Mouse (Mus musculus) lung, embryonic 14.5 days (tissue): ENCODE measurements around the gene Cnn1. TPM values are rescaled to one million over a fixed set of nuclear protein-coding genes. Genes with fewer than 3 reads are reported as not detected.

Experiments
- ATAC-seq: fragments of 200-750 bp; cut with Nextera tagmentation; 2 replicates; pipeline ENCODE4 v1.8.0; 2017; ENCODE audit warnings: mild to moderate bottlenecking, moderate TSS enrichment, moderate library complexity; ENCODE audit not compliant: insufficient read depth
- DNase-seq: peaks from one replicate; pipeline ENCODE4 v3.0.0-alpha.2; 2015
- H3K27ac ChIP-seq: fragments of 300-500 bp; sonication (generic); 2 replicates; pipeline ENCODE4 v1.5.1; 2014; ENCODE audit warnings: low read depth, mild to moderate bottlenecking, moderate library complexity
- H3K27me3 ChIP-seq: fragments of 300-500 bp; sonication (generic); 2 replicates; pipeline ENCODE4 v1.6.1; 2014; ENCODE audit warnings: low read length, control low read depth; ENCODE audit not compliant: insufficient read depth
- H3K36me3 ChIP-seq: fragments of 300-500 bp; sonication (generic); 2 replicates; pipeline ENCODE4 v1.6.1; 2014; ENCODE audit warnings: control low read depth; ENCODE audit not compliant: insufficient read depth
- H3K4me1 ChIP-seq: fragments of 300-500 bp; sonication (generic); 2 replicates; pipeline ENCODE4 v1.6.1; 2014; ENCODE audit warnings: antibody characterized with exemption, control low read depth; ENCODE audit not compliant: insufficient read depth
- H3K4me2 ChIP-seq: fragments of 300-500 bp; sonication (generic); 2 replicates; pipeline ENCODE4 v1.6.1; 2014; ENCODE audit warnings: mild to moderate bottlenecking
- H3K4me3 ChIP-seq: fragments of 300-500 bp; sonication (generic); 2 replicates; pipeline ENCODE4 v1.5.1; 2014; ENCODE audit warnings: low read depth, low read length
- H3K9ac ChIP-seq: fragments of 300-500 bp; sonication (generic); 2 replicates; pipeline ENCODE4 v1.6.1; 2014
- H3K9me3 ChIP-seq: fragments of 300-500 bp; sonication (generic); 2 replicates; pipeline ENCODE4 v1.6.1; 2016; ENCODE audit warnings: low read depth, low read length, control low read depth
- CTCF ChIP-seq: IDR thresholded peaks from 2 replicates; pipeline ENCODE4 v1.5.1; 2016; ENCODE audit warnings: antibody characterized with exemption, low read depth
- WGBS: fragments of 180-500 bp; shearing (Covaris S2); extraction: QIAGEN DNeasy Blood & Tissue Kit; methylation state at CpG from one replicate; pipeline ENCODE4 v1.1.7; 2014; 5-methylcytosine and 5-hydroxymethylcytosine counted together
- polyA plus RNA-seq: library from polyadenylated mRNA; unstranded; fragments of >200 nt; fragmentation: Nextera tagmentation; extraction: Ambion mirVana; gene quantifications from 2 replicates; pipeline ENCODE4 v1.2.1, GENCODE M21; 2014

Gene Cnn1
- polyA plus RNA-seq, 1 experiment from 2014 or later: 71.2 TPM

DNA sequence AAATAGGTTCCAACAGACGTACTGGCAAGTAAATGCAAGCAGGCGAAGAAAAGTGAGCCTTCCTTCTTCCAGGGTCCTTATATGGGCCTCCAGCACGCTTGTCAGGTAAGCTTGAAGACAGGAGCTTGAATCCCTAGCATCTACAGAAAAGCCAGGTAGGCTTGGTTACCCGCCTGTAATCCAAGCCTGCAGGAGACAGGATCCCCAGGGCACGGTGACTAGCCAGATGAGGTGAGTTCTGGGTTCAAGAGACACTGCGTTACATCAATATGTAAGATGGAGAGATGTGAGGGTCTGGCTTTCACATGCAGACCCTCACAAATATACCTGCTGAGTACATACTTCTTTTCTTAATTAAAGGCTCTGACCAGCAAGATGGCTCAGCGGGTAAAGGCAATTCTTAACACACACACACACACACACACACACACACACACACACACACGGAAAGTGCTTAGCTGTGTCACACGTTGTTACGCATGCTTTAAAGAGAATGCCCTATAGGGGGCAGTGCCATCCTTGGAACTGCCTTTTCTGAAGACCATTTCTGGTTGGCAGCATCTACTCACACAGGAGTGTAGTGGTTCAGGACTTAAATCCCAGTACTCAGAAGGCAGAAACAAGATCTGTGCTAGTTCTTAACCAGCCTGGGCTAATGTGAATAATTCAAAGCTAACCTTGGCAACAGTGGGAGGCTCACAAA is 18.9 kb downstream of the Cnn1 start:
- ATAC-seq (no peak), DNase-seq (peak; percentile 85)
- Histone ChIP-seq H3K4me1 (peaks cover 7% of the 10 kb centered on the region), H3K27ac (no peak overlapping the region), H3K36me3 (peaks cover 12% of the 10 kb centered on the region), H3K9me3 (no peaks in the 10 kb centered on the region), H3K9ac (peak overlapping the region; percentile 75), H3K4me2 (peak overlapping the region; percentile 66), H3K27me3 (no peaks in the 10 kb centered on the region), H3K4me3 (peak overlapping the region; percentile 86)
- peak; percentile 74 for TF ChIP-seq CTCF
- 46% methylated on average over 10 of the region's 10 CpGs for WGBS

DNA sequence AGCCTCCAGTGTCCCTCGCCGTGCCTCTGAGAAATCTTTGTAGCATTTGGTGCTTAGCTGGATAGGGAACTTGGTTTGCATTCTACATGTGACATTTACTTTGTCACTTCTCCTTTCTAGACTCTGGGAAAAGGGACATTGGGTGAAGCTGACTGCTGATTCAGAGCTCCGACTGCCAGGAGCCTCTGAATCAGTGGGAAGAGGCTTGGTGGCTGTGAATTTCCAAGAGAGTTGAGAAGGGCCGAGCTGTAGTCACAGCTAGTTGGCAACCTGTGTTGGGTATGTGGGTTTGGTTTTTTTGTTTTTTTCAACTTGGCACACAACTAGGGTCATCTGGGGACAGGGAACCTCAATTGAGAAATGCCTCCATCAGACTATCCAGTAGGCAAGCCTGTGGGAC is 20.5 kb downstream of the Cnn1 start:
- H3K36me3 ChIP-seq: no peaks in the 10 kb centered on the region
- no peak overlapping the region for H3K4me3 ChIP-seq
- no peak for TF ChIP-seq CTCF
- no peak overlapping the region for H3K27ac ChIP-seq
- H3K9ac ChIP-seq: no peak overlapping the region
- H3K27me3 ChIP-seq: no peaks in the 10 kb centered on the region
- DNase-seq (no peak), ATAC-seq (no peak)
- H3K4me1 ChIP-seq: peaks cover 7% of the 10 kb centered on the region
- H3K4me2 ChIP-seq: no peak overlapping the region
- WGBS: 80% methylated on average over 4 of the region's 4 CpGs
- H3K9me3 ChIP-seq: no peaks in the 10 kb centered on the region

DNA sequence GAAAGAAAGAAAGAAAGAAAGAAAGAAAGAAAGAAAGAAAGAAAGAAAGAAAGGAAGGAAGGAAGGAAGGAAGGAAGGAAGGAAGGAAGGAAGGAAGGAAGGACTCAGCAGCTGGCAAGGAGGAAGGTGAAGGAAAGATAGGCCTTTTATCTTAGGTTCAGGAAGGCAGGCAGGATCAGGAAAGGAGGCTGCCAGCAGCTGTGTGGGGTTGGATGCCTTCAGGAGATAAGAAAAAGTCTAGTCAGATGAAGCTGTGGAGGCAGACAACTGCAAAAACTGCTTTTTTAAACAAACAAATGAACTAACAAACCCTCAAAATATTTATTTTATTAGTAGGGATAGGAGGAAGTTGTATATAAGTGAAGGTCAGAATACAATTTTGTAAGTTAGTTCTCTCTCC is 22.5 kb downstream of the Cnn1 start:
- H3K9ac ChIP-seq: no peak overlapping the region
- no peaks in the 10 kb centered on the region for H3K27me3 ChIP-seq
- DNase-seq (no peak), ATAC-seq (no peak)
- 0 out of 2 replicates have a peak, but pooled peaks cover 4% of the 10 kb centered on the region for H3K4me1 ChIP-seq
- H3K4me3 ChIP-seq: no peak overlapping the region
- no peak overlapping the region for H3K4me2 ChIP-seq
- H3K36me3 ChIP-seq: no peaks in the 10 kb centered on the region
- no peak for TF ChIP-seq CTCF
- H3K9me3 ChIP-seq: no peaks in the 10 kb centered on the region
- no peak overlapping the region for H3K27ac ChIP-seq

GRCm38 (mm10) chr9:22122005-22122404 is 23.0 kb downstream of the Cnn1 start:
- no peak for DNase-seq
- no peak overlapping the region for H3K27ac ChIP-seq
- no peaks in the 10 kb centered on the region for H3K27me3 ChIP-seq
- no peaks in the 10 kb centered on the region for H3K36me3 ChIP-seq
- no peak overlapping the region for H3K4me2 ChIP-seq
- H3K9me3 ChIP-seq: no peaks in the 10 kb centered on the region
- 0 out of 2 replicates have a peak, but pooled peaks cover 4% of the 10 kb centered on the region for H3K4me1 ChIP-seq
- no peak overlapping the region for H3K9ac ChIP-seq
- H3K4me3 ChIP-seq: no peak overlapping the region
- 65% methylated on average over 3 of the region's 3 CpGs for WGBS
- TF ChIP-seq CTCF: no peak
- no peak for ATAC-seq

DNA sequence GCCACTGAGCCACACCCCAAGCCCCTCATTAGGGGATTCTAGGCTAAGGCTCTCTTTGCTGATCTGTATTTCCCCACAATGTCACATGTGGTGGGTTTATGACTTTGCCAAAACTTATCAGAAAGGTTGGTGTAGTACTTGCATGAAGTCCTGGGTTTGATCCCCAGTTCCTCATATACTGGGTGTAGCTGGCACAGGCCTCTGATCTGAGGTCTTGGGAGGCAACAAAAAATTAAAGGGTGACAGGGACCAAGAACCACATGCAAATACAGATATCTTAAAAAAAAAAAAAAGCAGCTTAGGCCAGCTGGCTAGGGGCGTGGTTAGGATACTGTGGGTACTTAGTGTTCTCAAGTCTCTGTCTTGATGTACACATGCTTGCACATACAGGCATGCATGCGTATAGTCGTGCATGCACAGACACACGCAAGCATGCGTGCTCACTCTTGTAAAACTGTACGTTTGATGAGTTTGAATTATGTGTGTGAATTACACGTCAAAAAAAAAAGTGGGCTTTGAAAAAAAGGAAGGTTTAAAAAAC is 24.1 kb downstream of the Cnn1 start:
- WGBS: 84% methylated on average over 7 of the region's 7 CpGs
- ATAC-seq (no peak), DNase-seq (no peak)
- Histone ChIP-seq H3K27ac (no peak overlapping the region), H3K36me3 (no peaks in the 10 kb centered on the region), H3K4me2 (no peak overlapping the region), H3K4me3 (no peak overlapping the region), H3K9me3 (no peaks in the 10 kb centered on the region), H3K27me3 (no peaks in the 10 kb centered on the region), H3K9ac (no peak overlapping the region), H3K4me1 (no peaks in the 10 kb centered on the region)
- TF ChIP-seq CTCF: no peak

DNA sequence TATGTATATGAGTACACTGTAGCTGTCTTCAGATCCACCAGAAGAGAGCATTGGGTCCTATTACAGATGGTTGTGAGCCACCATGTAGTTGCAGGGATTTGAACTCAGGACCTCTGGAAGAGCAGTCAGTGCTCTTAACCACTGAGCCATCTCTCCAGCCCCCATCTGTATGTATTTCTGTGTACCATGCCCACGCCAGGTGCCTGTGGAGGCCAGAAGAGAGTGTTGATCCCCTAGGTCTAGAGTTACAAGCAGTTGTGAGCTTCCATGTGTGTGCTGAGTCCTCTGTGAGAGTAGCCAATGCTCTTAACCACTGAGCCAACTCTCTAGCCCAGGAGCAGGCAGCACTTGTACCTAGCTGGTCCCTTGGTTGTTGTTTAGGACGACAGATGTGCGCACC is 25.2 kb downstream of the Cnn1 start:
- Histone ChIP-seq H3K4me2 (no peak overlapping the region), H3K4me3 (no peak overlapping the region), H3K36me3 (no peaks in the 10 kb centered on the region), H3K9me3 (no peaks in the 10 kb centered on the region), H3K27ac (no peak overlapping the region), H3K27me3 (no peaks in the 10 kb centered on the region), H3K9ac (no peak overlapping the region), H3K4me1 (no peaks in the 10 kb centered on the region)
- ATAC-seq: no peak
- TF ChIP-seq CTCF: no peak
- 82% methylated on average over 3 of the region's 3 CpGs for WGBS
- DNase-seq: no peak

DNA sequence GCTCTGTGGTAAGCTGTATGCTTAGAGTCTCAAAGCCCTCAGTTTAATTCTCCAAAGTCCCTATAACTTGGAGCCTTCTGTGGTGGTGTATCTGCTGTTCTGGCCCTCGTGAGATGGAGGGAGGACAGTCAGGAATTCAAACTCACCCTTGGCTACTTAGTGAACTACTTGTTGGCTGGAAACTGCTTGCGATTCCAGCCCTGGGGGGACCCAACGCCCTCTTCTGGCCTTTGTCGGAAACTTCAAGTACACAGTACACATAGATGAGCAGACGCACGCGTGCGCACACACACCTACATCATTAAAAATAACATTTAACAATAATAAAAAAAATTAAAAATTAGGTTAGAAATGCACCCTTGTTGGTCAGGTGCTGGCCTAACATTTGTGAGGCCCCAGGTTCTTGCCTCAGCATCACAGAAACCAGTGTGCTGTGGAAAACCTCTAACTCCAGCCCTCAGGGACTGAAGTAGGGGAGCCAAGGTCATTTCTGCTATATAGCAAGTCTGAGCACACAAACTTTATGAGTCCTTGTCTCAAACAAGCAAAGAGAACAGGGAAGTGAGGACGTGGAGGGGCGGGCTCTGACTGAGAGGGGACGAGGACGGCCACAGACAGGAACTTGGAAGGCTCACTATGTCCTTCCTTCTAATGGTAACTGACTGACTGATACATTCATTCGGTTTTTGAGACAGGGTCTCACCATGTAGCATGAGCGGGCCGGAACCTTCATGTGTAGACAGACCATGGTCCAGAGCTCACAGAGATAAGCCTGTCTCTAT is 26.4 kb downstream of the Cnn1 start:
- ATAC-seq (no peak), DNase-seq (no peak)
- Histone ChIP-seq H3K4me3 (no peak overlapping the region), H3K9ac (no peak overlapping the region), H3K27me3 (no peaks in the 10 kb centered on the region), H3K4me1 (no peaks in the 10 kb centered on the region), H3K36me3 (no peaks in the 10 kb centered on the region), H3K27ac (no peak overlapping the region), H3K9me3 (no peaks in the 10 kb centered on the region), H3K4me2 (no peak overlapping the region)
- TF ChIP-seq CTCF: no peak
- WGBS: 86% methylated on average over 15 of the region's 15 CpGs
